Mouse (Mus musculus): ENCODE measurements at regions not wholly inside any gene's neighbourhood (a gene's known extent, or its start where the extent isn't known, plus 50 kb on each side); places are given as distances from the start of the nearest gene placed in this dataset.

DNA sequence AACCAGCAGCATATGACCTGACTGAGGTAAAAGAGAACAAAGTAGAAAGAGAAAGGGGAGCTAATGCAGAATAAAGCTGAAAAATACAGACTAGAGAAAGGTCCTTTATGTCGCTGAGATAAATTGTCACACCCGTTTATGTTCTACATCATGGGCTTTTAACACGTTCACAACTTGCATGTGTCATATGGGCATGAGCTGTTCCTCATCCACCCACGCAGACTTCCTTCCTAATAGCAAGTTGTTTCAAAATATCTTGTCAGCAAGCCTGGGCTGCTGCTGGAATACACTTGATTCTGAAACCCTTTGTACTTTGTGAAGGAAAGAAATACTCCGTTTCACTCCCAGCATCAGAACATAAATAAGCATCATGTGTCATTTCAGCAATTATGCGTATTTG, 554.3 kb upstream of the Mef2c start:
- TF ChIP-seq GATA1 (IDR thresholded peaks at IDR 0.05; ENCODE audit: low read length) (no peak), TAL1 (IDR thresholded peaks at IDR 0.05; ENCODE audit: low read length) (no peak)
